Mouse (Mus musculus) gastrocnemius, adult 2 months (tissue): ENCODE results near the gene Abcc5. TPM values are rescaled to one million over a fixed set of nuclear protein-coding genes. Genes with fewer than 3 reads are reported as not detected.
"Not testable (repeated sequence)": the region's sequence is repeated elsewhere in the genome, so short reads cannot be mapped to it uniquely, and the experiment has no call there.

Source experiments
- DNase-seq: peaks from one replicate; pipeline ENCODE4 v3.0.0; 2022
- H3K27ac ChIP-seq: fragments of 200-600 bp; 2 replicates; pipeline ENCODE4 v1.8.1; 2022; ENCODE audit warnings: mild to moderate bottlenecking
- H3K4me3 ChIP-seq: fragments of 200-600 bp; 2 replicates; pipeline ENCODE4 v1.8.1; 2022; ENCODE audit warnings: mild to moderate bottlenecking, moderate library complexity
- CTCF ChIP-seq: fragments of 200-600 bp; IDR thresholded peaks from 2 replicates; pipeline ENCODE4 v1.8.1; 2022; ENCODE audit warnings: antibody characterized with exemption, mild to moderate bottlenecking, moderate library complexity
- intact Hi-C: fragments of 180-260 bp; cut with DNase I; formaldehyde crosslinking; loops from one replicate; pipeline ENCODE4 v1.15.1; 2025
- long read RNA-seq, 2 experiments: library from polyadenylated mRNA; stranded (forward); transcript quantifications; one replicate each; pipeline ENCODE4 v2.0.0; 2021
- total RNA-seq, 2 experiments: library from RNA; stranded (reverse); gene quantifications; 2 replicates each; pipeline ENCODE4 v1.2.3; 2021

Abcc5 gene
- total RNA-seq = 10 to 100 TPM; 54.4 to 66.0 TPM
- long read RNA-seq, experiment 1, full-length matches to known transcripts = 29 of 57 reads
- long read RNA-seq, experiment 1, partial matches to known transcripts = 17 of 57 reads
- long read RNA-seq, experiment 1, other reads (novel, unspliced or antisense) = 11 of 57 reads
- long read RNA-seq, experiment 2, full-length matches to known transcripts = 15 of 37 reads
- long read RNA-seq, experiment 2, partial matches to known transcripts = 15 of 37 reads
- long read RNA-seq, experiment 2, other reads (novel, unspliced or antisense) = 7 of 37 reads

DNA sequence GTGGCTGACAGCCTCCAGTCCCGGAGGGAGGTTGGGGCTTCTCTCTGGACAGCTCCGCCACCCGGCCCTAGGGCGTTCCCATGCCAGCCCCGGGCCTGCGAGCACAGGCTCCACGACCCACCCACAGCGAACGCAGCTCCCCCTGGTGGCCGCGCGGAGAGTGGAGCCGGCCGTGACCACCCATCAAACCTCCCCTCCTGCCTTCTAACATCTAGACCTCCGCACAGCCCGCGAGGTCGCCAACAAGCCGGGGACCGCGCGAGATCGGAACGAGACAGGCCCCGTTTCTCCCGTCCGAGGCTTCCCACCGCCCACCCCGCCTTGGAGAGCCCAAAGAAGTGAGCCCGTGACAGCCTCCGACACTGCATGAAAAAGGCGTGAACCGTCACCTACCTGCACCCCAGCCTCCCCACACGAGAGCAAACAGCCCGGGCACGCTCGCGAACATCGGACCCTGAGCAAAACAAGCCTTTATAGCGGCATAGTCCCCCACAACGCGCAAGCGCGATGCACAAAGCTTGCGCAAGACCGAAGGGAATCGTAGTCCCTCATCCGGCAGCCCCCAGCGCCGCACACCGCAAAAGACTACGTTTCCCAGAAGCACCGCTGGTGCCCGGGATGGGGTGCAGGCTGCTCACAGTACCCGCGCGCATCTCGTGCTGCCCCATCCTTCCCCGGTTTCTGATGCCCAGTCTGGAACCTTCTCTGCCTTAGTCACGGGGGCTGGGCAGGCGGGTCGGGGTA, at the start of gene Abcc5:
Gene Abcc5, minus strand, starts transcription at position 540 of the 744 bp plus-strand sequence.
- H3K27ac ChIP-seq = peak within 1 kb of the TSS; percentile 97
- TF ChIP-seq CTCF = peak; percentile 99
- H3K4me3 ChIP-seq = peak within 1 kb of the TSS; percentile 97
- intact Hi-C loops = no loop called here
- DNase-seq = peak; percentile 94

DNA sequence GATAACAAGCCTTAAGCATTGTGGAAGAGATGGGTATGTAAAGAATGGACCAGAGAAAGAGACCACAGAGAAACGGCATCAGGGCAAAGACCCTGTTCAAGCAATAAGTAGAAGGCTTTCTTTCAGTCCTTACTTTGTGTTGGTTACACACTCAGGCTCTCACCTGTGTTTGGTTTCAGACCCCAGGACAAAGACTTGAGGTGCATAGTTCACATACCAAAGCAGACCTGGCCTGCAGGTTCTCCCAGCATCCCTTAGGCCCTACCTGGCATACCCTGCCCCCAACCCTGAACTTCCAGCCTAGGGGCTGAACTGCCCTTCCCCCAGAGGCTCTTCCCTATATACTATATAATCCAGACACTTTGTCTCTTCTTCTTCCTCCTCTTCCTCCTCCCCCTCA, 49.1 kb upstream of the Abcc5 start:
- intact Hi-C loops = no loop called here
- Histone ChIP-seq H3K4me3 (no peak overlapping the region), H3K27ac (no peak overlapping the region)
- no peak for TF ChIP-seq CTCF
- no peak for DNase-seq

DNA sequence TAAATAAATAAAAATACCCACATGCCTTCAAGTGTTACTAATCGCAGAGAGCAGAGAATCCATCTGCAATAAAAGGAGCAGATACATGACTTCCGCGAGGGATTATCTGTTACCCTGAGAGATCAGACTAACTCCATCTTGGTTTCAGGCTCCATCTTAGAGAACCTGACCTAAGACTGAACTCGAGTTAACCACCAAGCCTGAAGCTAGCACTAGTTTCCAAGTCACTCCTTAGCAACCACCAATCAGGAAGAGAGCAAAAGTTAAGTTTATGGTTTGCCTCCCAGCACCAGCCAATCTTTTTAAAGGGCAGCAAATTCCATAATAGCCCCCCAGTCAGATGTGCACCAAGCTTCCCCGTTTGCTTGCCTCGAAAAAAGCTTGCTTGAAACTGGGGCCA, 48.6 kb upstream of the Abcc5 start:
- no peak for DNase-seq
- Histone ChIP-seq H3K4me3 (no peak overlapping the region), H3K27ac (no peak overlapping the region)
- intact Hi-C loops = no loop called here
- no peak for TF ChIP-seq CTCF

DNA sequence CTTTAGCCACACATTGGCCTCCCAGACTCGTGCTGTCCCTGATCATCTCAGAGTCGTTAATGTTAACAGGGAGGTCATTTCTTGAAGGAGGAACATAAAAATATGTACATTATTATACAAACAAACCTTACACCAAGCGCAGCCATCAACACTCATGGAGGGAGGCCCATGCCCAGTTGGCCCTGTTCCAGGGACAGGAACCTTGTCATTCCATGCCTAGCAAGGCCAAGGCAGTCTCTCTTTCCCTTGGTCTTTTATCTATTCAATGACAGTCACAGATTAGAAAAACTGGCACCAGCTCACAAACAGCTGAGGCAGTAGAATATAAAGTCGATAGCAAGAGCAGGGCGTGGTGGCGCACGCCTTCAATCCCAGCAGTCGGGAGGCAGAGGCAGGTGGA, 48.0 kb upstream of the Abcc5 start:
- no peak overlapping the region for H3K4me3 ChIP-seq
- DNase-seq = no peak
- H3K27ac ChIP-seq = no peak overlapping the region
- intact Hi-C loops = no loop called here
- TF ChIP-seq CTCF = no peak

DNA sequence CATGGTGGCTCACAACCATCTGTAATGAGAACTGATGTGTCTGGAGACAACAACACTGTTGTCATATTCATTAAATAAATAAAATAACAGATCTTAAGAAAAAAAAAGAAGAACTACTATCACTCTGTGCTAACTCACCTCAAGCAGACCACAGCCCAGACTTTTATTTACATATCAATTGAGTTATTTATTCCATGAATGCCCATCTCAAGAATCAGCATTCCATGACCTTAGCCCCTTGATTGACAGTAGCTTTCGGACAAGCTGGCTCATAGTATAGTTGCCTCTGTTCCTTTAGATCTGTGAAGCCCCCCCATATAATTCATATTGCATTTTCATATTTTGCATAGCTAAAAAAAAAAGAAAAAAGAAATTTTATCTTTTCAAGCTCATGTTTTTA, 47.6 kb upstream of the Abcc5 start:
- no peak overlapping the region for H3K4me3 ChIP-seq
- no peak overlapping the region for H3K27ac ChIP-seq
- intact Hi-C loops = no loop called here
- no peak for TF ChIP-seq CTCF
- no peak for DNase-seq

GRCm38 (mm10) chr16:20471686-20472085, 45.5 kb upstream of the Abcc5 start:
- Histone ChIP-seq H3K4me3 (no peak overlapping the region), H3K27ac (no peak overlapping the region)
- no peak for TF ChIP-seq CTCF
- no peak for DNase-seq
- intact Hi-C loops = no loop called here

- Histone ChIP-seq H3K27ac (no peak overlapping the region), H3K4me3 (no peak overlapping the region)
- intact Hi-C loops = no loop called here
- TF ChIP-seq CTCF = no peak
- no peak for DNase-seq
Observed at GRCm38 (mm10) chr16:20470981-20471380, 44.8 kb upstream of the Abcc5 start.

DNA sequence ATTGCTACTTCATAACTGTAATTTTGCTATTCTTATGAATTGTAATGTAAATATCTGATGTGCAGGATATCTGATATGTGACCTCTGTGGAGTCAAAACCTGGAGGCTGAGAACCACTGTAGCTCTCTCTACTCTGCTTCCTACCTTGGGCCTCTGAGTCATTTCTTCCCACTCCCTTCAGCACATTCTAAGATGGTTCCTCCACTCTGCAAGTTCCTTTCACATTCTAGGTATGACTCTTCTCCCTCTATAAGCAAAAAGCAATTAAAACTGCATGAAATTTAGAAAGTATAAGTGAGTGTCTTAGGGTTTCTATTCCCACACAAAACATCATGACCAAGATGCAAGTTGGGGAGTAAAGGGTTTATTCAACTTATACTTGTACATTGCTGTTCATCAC, 38.5 kb upstream of the Abcc5 start:
- DNase-seq = no peak
- no peak overlapping the region for H3K27ac ChIP-seq
- intact Hi-C loops = no loop called here
- H3K4me3 ChIP-seq = no peak overlapping the region
- no peak for TF ChIP-seq CTCF

DNA sequence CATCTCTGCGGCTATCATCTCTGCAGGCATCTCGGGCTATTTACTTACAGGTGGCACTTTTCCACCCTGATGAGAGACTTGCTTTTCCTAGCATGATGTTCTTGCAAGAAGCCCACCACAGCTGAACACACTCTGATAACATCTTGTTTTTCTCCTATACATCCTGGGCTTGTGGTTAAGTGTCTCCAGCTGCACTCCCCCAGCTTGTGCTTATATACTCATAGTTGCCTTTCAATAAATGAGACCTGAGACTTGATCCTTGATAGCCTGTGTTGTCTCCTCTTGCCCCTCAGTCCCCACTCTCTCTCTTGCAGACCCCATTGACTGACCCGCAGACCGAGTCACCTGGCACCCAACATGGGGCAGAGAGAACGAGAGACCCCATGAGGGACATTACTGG, 32.5 kb upstream of the Abcc5 start:
- H3K27ac ChIP-seq, DNase-seq, H3K4me3 ChIP-seq, intact Hi-C loops: not testable (repeated sequence)

DNA sequence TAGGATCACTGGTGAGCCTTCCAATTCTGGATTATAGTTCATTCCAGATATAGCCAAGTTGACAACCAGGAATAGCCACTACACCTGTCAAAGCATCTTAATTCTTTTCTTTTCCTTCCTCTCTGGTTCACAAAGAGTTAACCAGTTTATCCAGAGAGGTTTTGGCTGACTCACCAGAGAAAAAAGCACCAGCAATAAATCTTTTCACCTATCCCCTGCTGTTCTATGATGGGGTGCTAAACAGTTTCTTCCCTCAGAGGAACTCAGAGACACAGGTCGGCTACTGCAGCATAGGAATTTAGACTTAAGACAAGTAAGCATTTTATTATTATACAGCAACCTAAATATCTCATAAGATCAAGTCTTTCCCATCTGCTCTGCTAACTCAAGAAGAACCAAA, 29.9 kb upstream of the Abcc5 start:
- intact Hi-C loops = no loop called here
- no peak for DNase-seq
- Histone ChIP-seq H3K27ac (no peak overlapping the region), H3K4me3 (no peak overlapping the region)
- TF ChIP-seq CTCF = no peak

DNA sequence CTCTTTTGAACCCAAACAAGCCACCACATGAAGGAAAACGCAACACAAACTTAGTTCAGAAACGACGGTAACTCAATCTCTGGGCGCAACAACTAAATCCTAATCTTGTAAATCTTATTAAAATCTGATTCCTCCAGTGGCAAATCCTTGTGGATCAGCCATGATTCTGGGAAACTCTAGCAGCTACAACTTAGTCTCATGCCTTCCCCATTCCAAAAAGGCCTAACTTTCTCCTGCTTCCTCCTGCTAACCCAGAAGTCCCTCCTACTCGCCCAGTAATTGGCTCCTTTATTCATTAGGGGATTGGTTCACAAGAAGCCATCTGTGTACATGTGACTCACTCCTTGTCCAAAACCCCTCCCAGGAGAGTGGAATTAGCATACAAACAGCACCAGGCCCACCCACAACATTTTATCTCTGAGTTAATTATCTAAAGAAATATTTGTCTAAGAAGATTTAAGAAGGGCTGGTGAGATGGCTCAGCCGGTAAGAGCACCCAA, 28.0 kb upstream of the Abcc5 start:
- H3K27ac ChIP-seq = no peak overlapping the region
- intact Hi-C loops = no loop called here
- no peak overlapping the region for H3K4me3 ChIP-seq
- no peak for TF ChIP-seq CTCF
- DNase-seq = no peak

DNA sequence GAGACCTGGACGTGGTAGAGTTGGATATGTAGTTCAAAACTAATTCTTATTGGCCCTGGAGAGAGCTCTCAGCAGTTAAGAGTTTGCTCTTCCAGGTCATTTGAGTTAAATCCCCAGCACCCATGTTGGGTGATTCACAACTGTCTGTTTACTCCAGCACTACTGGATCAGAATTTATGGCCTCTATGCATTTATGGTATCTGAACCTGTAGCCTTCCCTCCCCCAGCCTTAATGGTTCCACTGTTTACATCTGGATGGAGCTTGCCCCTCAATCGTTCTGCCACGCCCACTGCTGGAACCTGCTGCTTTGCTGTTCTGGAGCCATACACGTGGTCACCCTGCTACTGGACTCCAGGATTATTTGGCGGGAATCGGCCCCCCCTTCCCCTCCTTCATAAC, 25.6 kb upstream of the Abcc5 start:
- no peak overlapping the region for H3K27ac ChIP-seq
- no peak for TF ChIP-seq CTCF
- no peak for DNase-seq
- H3K4me3 ChIP-seq = no peak overlapping the region
- intact Hi-C loops = no loop called here

- Histone ChIP-seq H3K27ac (no peak overlapping the region), H3K4me3 (no peak overlapping the region)
- no peak for TF ChIP-seq CTCF
- intact Hi-C loops = no loop called here
- DNase-seq = no peak
Observed at GRCm38 (mm10) chr16:20445871-20446270, 19.7 kb upstream of the Abcc5 start.

- H3K4me3 ChIP-seq = no peak overlapping the region
- H3K27ac ChIP-seq = no peak overlapping the region
- DNase-seq = no peak
- intact Hi-C loops = no loop called here
- no peak for TF ChIP-seq CTCF
Observed at GRCm38 (mm10) chr16:20444831-20445388, 18.7 kb upstream of the Abcc5 start.
